Mouse (Mus musculus) embryonic facial prominence, embryonic 11.5 days (tissue): ENCODE data around the gene Phf2. TPM values are rescaled to one million over a fixed set of nuclear protein-coding genes. Genes with fewer than 3 reads are reported as not detected.

ENCODE experiments used
- ATAC-seq: fragments of 200-750 bp; cut with Nextera tagmentation; replicated peaks from 2 replicates; pipeline ENCODE4 v1.8.0; 2017; ENCODE audit warnings: low read depth; ENCODE audit not compliant: insufficient number of reproducible peaks, low FRiP score, low TSS enrichment
- DNase-seq: peaks from one replicate; pipeline ENCODE4 v3.0.0-alpha.2; 2015; ENCODE audit warnings: low spot score
- H3K27ac ChIP-seq: fragments of 300-500 bp; sonication (generic); replicated peaks from 2 replicates; pipeline ENCODE4 v1.5.1; 2014; ENCODE audit warnings: mild to moderate bottlenecking, low read depth, low read length, control low read depth
- H3K27me3 ChIP-seq: fragments of 300-500 bp; sonication (generic); 2 replicates; pipeline ENCODE4 v1.6.1; 2014; ENCODE audit warnings: mild to moderate bottlenecking, low read length, moderate library complexity, mixed read lengths; ENCODE audit not compliant: control insufficient read depth, insufficient read depth
- H3K36me3 ChIP-seq: fragments of 300-500 bp; sonication (generic); replicated peaks from 2 replicates; pipeline ENCODE4 v1.6.1; 2014; ENCODE audit warnings: low read depth, mild to moderate bottlenecking, low read length, moderate library complexity, mixed read lengths; ENCODE audit not compliant: control insufficient read depth, insufficient read depth
- H3K4me1 ChIP-seq: fragments of 300-500 bp; sonication (generic); 2 replicates; pipeline ENCODE4 v1.6.1; 2014; ENCODE audit warnings: low read length, mixed read lengths; ENCODE audit not compliant: control insufficient read depth, insufficient read depth
- H3K4me2 ChIP-seq: fragments of 300-500 bp; sonication (generic); 2 replicates; pipeline ENCODE4 v1.6.1; 2014; ENCODE audit warnings: low read depth, mild to moderate bottlenecking, control low read depth, low read length, moderate library complexity
- H3K4me3 ChIP-seq: fragments of 300-500 bp; sonication (generic); 2 replicates; pipeline ENCODE4 v1.5.1; 2014; ENCODE audit warnings: low read depth, low read length, control low read depth
- H3K9ac ChIP-seq: fragments of 300-500 bp; sonication (generic); replicated peaks from 2 replicates; pipeline ENCODE4 v1.6.1; 2014; ENCODE audit warnings: mild to moderate bottlenecking, control low read depth, low read length
- H3K9me3 ChIP-seq: fragments of 300-500 bp; sonication (generic); replicated peaks from 2 replicates; pipeline ENCODE4 v1.6.1; 2016; ENCODE audit warnings: mild to moderate bottlenecking, low read length, inconsistent platforms, mixed read lengths; ENCODE audit not compliant: control insufficient read depth
- WGBS: fragments of 180-500 bp; shearing (Covaris S2); extraction: QIAGEN DNeasy Blood & Tissue Kit; methylation state at CpG from one replicate; pipeline ENCODE4 v1.1.7; 2014; 5-methylcytosine and 5-hydroxymethylcytosine counted together
- polyA plus RNA-seq: library from polyadenylated mRNA; unstranded; fragments of >200 nt; fragmentation: Nextera tagmentation; extraction: Ambion mirVana; gene quantifications from 2 replicates; pipeline ENCODE4 v1.2.1, GENCODE M21; 2014

Phf2 gene
- polyA plus RNA-seq, 1 experiment from 2014 or later, result 11.0 TPM

DNA sequence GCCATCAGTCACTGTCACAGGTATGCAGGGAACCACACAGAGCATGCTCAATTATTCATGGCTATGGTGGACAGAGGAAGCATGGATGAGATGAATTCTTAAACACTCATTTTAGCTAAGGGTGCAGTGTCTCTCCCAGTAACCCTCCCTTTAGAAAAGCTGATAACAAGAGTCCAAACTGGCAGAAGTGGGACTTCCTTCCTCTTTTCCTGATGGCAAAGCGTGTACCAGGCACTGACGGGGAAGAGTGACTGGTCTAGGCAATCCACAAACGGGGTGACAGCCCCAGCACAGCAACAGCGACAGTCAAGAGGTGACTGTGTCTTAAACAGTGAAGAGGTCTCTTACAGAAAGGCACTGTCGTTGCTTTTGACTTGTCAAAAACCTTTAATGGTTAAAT, 24.5 kb upstream of the Phf2 start:
- DNase-seq (no peak), ATAC-seq (no peak)
- no peaks in the 10 kb centered on the region for H3K9me3 ChIP-seq
- H3K4me3 ChIP-seq, result no peak overlapping the region
- 86% methylated on average over 5 of the region's 5 CpGs for WGBS
- peaks cover 4% of the 10 kb centered on the region for H3K36me3 ChIP-seq
- H3K27me3 ChIP-seq, result no peaks in the 10 kb centered on the region
- H3K4me2 ChIP-seq, result no peak overlapping the region
- H3K27ac ChIP-seq, result no peak overlapping the region
- H3K9ac ChIP-seq, result no peak overlapping the region
- H3K4me1 ChIP-seq, result no peaks in the 10 kb centered on the region

DNA sequence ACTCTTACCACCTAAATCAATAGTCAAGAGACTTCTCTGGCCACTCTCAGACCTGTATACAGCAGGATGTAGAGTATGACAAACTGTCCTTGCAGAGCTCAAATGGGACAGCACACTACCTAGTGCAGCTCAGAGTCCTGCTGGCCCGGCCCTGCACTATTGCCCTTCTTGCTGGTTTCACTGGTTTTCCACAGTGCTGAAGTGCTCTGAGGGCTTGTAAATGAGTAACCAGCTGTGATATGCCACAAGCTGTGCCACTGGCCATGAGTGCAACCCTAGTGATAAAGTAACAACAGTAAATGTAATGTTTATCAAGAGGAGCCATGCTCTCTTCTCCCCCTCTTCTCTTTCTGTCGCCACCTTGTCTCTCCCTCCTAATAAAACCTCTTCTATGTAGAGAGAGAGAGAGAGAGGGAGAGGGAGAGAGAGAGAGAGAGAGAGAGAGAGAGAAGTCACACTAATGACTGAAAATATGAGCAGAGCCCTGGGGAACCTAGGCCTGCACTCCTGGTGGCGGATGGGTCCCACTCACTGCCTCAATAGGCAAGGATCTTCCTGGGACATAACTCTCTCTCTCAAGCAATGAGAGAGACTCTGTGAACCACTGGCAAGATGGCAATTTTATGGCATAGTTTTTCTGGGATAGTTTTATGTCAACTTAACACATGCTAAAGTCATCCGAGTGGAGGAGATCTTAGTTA, 19.5 kb upstream of the Phf2 start:
- H3K4me2 ChIP-seq, result no peak overlapping the region
- no peak overlapping the region for H3K4me3 ChIP-seq
- H3K4me1 ChIP-seq, result no peaks in the 10 kb centered on the region
- DNase-seq (no peak), ATAC-seq (no peak)
- H3K9ac ChIP-seq, result no peak overlapping the region
- 88% methylated on average over 4 of the region's 4 CpGs for WGBS
- no peak overlapping the region for H3K27ac ChIP-seq
- H3K27me3 ChIP-seq, result no peaks in the 10 kb centered on the region
- peaks cover 7% of the 10 kb centered on the region for H3K36me3 ChIP-seq
- no peaks in the 10 kb centered on the region for H3K9me3 ChIP-seq

DNA sequence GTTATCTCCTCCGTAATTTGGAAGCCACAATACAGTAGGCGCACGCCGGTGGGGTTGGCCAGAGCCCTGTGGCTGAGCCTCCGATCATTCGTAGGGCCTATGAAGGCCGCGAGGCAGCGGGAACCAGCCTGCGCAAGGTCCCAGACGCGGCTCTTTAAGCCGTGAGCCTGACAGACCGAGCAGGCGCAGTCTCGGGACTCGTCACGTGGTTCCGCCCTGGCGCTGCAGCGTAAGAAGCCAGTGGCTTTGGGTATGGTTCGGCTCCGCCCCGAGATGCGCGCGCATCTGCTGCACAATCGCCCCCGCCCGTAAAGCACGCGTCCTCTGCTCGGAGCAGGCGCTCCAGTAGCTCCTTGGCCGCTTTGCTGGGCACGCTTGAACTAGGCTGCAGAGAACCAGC, 7.6 kb upstream of the Phf2 start:
- no peaks in the 10 kb centered on the region for H3K9me3 ChIP-seq
- peaks cover 3% of the 10 kb centered on the region for H3K36me3 ChIP-seq
- H3K4me2 ChIP-seq, result peak overlapping the region; percentile 74
- peak overlapping the region; percentile 78 for H3K9ac ChIP-seq
- H3K4me3 ChIP-seq, result peak overlapping the region; percentile 33
- DNase-seq, result peak; percentile 99
- peak overlapping the region; percentile 59; the same call in 1 of the 2 replicates for H3K27ac ChIP-seq
- H3K27me3 ChIP-seq, result no peaks in the 10 kb centered on the region
- ATAC-seq, result peak; percentile 97
- H3K4me1 ChIP-seq, result no peaks in the 10 kb centered on the region
- under 1% methylated on average over 36 of the region's 36 CpGs for WGBS

DNA sequence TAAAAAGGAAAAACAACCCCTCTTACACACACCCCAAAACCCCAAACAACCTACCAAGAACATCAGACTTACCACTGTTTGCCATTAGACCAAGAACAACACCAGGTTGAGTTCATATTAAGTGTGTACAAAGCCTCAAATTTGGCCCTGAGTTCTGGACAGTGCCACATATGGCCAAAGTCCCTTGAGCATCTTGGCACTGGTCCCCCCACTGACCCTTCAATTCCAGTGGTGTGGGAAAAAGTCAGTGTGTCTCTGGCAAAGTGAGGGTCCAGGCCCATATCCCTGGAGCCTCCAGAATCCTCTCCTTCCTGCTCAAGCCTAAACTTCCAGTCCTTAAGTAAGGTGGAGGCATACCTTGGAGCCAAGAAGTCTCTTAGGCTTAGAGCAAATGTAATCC, 6.9 kb upstream of the Phf2 start:
- Histone ChIP-seq H3K4me3 (0 out of 2 replicates have a peak overlapping the region, but pooled peaks have one; percentile 33), H3K9ac (peak overlapping the region; percentile 78), H3K36me3 (peaks cover 2% of the 10 kb centered on the region)

DNA sequence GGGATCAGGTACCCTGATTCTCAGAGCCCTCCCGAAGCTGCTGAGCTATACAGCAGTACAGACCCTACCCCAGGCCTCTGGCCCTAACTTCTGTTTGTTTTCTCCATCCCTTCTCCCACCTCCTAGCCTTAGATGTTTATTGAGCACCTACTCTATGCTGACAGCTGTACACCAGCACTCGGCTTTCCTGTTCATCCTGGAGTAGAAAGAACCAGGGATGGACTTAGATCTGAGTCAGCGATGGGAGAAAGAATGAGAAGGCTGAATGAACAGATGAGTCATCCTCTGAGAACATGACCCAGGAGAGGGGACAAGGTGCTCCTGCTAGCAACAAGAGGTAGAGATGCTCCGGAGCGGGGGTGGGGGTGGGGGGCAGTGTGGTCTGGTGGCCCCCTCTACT, 1.8 kb upstream of the Phf2 start:
- Histone ChIP-seq H3K27ac (no peak overlapping the region), H3K9me3 (no peaks in the 10 kb centered on the region), H3K9ac (no peak overlapping the region), H3K27me3 (no peaks in the 10 kb centered on the region), H3K36me3 (no peaks in the 10 kb centered on the region; the same call in 1 of the 2 replicates), H3K4me2 (no peak overlapping the region), H3K4me3 (no peak overlapping the region), H3K4me1 (peaks cover 16% of the 10 kb centered on the region)
- no peak for ATAC-seq
- no peak for DNase-seq
- 77% methylated on average over 5 of the region's 5 CpGs for WGBS

More for the DNA sequence above, 6.9 kb upstream of the Phf2 start:
- DNase-seq, result no peak
- H3K27ac ChIP-seq, result no peak overlapping the region
- no peaks in the 10 kb centered on the region for H3K27me3 ChIP-seq
- no peaks in the 10 kb centered on the region for H3K9me3 ChIP-seq
- ATAC-seq, result no peak
- peak overlapping the region; percentile 7; the same call in 1 of the 2 replicates for H3K4me2 ChIP-seq
- H3K4me1 ChIP-seq, result no peaks in the 10 kb centered on the region

DNA sequence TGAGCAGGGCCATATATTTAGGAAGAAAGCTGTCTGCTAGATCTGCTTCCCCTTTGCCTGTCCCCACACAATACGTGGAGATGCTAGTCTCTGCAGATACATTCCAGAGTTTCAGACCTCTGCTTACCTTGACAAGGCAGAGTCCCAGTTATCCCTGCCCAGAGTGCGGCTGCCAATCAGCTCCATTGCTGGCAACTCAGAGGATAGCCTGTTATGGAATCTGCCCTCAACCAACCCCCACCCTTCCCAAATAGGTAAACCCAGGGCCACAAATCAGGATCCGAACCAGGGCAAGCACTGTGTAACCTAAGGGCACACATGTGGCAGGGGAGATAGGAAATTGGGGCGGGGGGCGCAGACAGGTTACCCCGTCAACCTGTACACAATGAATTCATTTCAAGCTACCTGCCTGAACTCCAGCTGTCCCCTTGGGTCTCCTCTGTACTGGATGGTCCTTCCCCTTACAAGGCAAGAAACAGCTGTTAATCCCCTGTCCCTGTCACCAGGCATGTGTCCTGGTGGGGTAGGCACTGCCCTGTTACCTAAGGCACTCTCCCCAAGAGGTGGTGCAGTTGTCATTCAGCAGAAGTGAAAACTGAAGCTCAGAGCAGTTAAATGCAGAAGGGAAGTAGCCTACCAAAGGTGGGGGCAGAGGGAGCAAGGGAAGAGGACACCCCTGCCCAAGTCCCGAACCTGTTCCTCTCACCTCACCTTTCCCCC, 1.1 kb upstream of the Phf2 start:
- H3K4me1 ChIP-seq, result peaks cover 16% of the 10 kb centered on the region
- ATAC-seq (no peak), DNase-seq (no peak)
- no peaks in the 10 kb centered on the region; the same call in 1 of the 2 replicates for H3K36me3 ChIP-seq
- H3K4me3 ChIP-seq, result peak overlapping the region; percentile 96
- H3K4me2 ChIP-seq, result peak overlapping the region; percentile 81
- no peaks in the 10 kb centered on the region for H3K27me3 ChIP-seq
- H3K27ac ChIP-seq, result peak overlapping the region; percentile 72; the same call in 1 of the 2 replicates
- 57% methylated on average over 7 of the region's 7 CpGs for WGBS
- H3K9me3 ChIP-seq, result no peaks in the 10 kb centered on the region
- H3K9ac ChIP-seq, result peak overlapping the region; percentile 99

DNA sequence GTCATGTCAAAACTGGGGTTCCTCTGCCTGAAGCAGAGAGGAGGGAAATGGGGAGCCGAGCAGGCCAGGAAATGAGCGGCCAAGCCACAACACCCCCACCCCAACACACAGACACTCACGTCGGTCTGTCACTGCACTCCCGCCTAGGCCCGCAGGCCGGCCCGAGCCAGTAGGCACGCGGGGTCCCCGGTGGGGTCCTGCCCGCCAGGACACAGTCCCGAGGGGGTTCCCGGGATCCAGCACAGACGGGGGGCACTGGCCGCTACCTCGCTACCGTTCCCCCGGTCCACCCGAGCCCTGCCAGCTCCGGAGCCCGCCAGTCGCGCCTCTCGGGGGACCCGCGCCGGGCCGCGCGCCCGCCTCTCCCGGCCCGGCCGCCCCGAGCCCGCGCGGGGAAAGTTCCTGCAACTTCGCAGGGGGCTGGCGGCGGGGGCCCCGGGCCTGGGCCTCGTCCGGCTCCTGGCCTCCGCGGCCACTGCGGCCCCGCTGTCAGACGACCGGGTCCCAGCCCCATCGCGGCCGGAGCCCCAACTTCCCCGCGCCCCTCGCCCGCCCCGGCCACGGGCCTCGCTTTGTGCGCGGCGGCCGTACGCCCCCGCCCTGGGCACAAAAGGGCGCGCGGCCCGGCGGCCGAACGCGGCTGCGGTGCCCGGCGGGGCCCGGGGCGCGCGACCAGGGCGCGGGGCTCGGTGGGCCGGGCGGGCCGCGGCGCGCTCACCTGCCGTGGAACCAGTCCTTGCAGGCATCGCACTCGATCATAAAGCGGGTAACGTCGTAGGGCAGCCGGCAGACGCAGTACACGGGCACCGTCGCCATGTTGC, 759 bp downstream of the Phf2 start:
- ATAC-seq (peak; percentile 54; the same call in 1 of the 2 replicates), DNase-seq (peak; percentile 41)
- H3K27me3 ChIP-seq, result no peaks in the 10 kb centered on the region
- peaks cover 16% of the 10 kb centered on the region for H3K4me1 ChIP-seq
- under 1% methylated on average over 55 of the region's 102 CpGs for WGBS
- no peaks in the 10 kb centered on the region for H3K36me3 ChIP-seq
- H3K9ac ChIP-seq, result peak overlapping the region; percentile 99
- H3K4me3 ChIP-seq, result peak overlapping the region; percentile 96
- peak overlapping the region; percentile 69 for H3K27ac ChIP-seq
- H3K4me2 ChIP-seq, result peak overlapping the region; percentile 85
- no peaks in the 10 kb centered on the region for H3K9me3 ChIP-seq
